Mouse (Mus musculus) heart, adult 9 months (tissue): ENCODE measurements at regions not wholly inside any gene's neighbourhood (a gene's known extent, or its start where the extent isn't known, plus 50 kb on each side); places are given as distances from the start of the nearest gene placed in this dataset.
A peak's percentile ranks its signal among the peaks of the same experiment; 100 is the strongest.

ENCODE experiments used
- DNase-seq, 2 experiments: peaks; one replicate each; pipeline ENCODE4 v3.0.0; 2022; ENCODE audit warnings: low spot score in 2 of 2

DNA sequence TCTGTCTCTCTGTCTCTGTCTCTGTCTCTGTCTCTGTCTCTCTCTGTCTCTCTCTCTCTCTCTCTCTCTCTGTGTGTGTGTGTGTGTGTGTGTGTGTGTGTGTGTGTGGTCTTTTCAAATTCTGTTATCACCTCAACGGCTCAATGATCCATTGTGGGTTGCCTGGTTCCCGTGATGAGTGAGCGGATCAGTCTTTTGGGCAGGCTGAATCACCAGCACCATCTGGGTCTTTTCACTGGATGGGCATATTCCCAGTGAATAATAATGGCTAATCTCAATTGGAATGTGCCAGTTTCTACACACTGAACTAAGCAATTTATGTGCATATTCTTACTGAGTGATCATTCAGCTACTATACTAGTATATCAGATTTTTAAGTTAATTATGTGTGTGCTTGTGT is 216.4 kb downstream of the Lmx1a start:
- DNase-seq, result no peak

DNA sequence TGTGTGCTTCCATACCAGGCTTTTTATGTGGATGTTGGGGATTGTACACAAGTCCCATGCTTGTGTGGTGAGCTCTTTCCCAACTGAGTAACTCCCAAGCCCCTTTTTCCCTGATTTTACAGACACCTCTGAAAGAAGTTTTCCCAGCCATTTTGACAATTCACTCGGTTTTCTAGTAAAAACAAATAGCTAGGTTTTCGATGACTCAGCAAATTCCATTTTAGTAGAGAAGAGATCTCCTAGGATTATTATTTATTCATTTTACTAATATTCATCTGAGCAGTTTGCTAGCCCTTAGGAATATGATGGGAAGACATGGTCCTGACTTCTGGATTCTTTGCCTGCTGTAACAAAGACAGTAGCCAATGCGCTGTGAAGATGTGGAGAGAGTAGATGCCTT is 223.0 kb downstream of the Lmx1a start:
- no peak for DNase-seq

DNA sequence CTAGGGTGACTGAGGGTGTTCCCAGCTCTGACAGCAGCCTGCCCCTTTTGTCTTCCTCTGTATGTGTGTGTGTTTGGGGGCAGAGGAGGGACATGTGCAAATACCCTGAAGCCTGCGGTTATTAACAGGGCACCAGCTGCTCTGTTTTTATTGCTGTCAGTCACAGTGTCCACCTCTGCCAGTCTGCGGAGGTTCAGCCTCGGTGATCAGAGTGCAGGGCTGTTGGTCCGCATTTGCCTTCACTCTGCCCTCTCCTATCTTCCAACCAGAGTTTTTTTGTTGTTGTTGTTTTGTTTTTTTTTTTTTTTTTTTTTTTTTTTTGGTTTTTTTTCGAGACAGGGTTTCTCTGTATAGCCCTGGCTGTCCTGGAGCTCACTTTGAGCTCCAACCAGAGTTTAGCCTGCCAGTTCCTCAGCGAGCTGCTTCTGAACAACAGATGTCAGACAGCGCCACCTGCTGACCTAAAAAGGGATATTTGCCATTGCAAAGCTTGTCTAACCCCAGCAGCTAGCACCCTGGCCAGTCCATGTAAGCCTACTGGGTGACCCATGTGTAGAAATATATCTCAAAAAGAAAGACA is 226.0 kb downstream of the Lmx1a start:
- peak in 1 of 2 experiments; percentile 41 for DNase-seq

DNA sequence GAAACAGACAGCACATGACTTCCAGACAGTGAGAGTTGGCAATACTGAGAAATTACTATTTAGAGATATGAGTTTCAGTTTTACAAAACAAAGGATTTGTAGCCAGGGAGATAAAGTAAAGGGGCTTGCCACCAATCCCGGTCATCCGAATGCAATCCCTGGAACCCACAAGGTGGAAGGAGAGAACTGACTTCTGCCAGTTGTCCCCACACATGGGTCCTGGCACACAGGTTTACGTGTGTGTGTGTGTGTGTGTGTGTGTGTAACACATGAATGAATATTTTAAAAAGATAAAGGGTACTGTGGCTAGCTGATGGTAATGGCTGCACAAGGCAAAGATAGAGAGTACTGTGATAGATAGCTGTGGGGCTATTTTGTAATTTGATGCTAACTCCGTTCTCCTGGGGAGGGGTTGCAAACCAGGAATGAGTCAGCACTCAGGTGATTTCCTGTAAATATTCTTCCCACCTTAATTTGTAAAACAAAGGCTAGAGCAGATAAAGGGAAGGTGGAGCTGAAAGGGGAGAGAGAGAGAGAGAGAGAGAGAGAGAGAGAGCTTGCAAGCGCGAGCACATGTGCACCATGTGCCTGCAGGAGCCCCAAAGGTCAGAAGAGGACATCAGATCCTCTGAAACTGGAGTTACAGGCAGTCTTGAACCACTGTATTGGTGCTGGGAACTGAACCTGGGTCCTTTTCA is 226.7 kb downstream of the Lmx1a start:
- DNase-seq, result no peak

DNA sequence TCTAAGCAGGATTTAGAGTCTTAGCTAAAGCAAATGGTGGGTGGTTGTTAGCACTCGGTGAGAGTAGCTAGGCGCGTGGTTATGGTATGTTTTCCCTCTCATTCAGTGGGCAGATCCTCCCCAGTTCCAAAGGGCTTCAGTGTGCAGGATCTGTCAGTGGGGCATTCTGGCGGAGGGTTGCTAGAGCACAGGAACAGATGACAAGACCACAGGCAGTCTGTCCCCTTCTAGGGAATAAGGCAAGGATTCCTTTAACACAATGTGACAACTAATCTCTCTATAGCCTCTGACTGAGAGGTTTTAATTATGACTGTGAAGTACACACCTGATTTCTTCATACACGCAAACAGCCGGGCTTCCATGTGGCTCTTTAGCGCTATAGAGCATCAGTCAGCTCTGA is 233.9 kb downstream of the Lmx1a start:
- DNase-seq, result no peak

DNA sequence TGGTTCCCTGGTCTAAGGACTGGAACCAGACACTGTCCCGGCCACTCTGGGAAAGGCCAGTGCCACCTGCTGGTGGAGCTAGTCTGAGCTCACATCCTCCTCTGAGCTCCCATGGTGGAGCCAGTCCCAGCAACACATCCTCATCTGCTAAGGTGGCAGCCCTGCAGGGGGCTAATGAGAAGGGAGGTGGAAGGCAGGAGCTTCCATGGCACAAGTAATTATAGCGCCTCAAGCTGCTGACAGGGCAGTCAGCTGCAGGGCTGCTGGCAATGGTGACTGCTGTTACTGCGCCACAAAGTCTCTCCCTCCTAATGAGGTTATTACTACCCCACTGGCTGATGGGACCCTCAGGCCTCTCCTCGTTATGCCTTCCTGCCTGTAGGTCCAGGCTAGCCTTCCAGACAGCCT is 239.0 kb downstream of the Lmx1a start:
- no peak for DNase-seq

DNA sequence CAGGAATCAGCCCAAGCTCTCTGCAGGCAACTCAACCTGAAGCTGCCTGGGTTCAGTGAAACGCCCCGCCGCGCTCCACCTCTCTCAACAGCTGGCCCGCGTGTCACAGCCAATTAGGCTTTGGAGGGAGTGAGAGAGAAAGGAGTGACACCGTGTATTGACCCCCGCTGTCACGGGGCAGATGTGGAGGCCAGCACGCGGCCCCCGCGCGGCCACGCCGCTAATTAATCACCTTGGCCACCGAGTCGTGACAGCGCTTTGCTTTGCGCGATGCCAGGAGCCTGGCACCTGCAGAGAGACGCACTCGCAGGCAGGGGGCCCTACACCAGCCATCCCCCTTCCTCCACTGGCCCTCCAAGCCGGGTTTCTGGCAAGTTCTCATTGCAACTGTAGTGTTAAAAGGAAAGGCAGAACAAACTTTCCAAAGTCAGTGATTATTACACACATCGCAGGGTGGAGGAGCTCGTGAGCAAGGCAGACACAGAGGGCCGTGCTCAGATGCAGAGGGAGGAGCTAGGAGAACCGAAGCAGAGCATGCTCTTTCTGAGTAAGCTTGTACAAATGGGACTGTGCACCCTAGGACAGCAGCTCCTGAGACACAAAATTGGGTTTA is 240.8 kb downstream of the Lmx1a start:
- DNase-seq, result peak in 1 of 2 experiments; percentile 3

DNA sequence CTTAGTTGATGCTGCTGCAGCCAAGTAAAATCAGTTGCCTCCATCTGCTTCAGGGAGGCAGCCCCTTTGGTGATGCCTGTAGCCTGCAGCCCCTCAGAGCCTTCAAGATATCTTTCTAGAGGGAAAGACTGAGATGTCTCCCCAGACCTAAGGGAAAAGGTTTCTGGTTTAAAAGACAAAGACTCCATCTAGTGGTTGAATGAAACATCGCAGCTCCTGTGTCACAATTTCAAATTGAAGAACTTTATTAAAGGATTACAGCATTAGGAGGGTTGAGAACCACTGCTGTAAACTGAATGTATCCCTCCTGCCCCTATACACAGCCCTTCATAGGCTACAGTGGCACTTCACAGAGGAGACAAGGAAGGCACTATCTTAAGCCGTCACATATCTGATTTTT is 243.1 kb downstream of the Lmx1a start:
- DNase-seq, result no peak

DNA sequence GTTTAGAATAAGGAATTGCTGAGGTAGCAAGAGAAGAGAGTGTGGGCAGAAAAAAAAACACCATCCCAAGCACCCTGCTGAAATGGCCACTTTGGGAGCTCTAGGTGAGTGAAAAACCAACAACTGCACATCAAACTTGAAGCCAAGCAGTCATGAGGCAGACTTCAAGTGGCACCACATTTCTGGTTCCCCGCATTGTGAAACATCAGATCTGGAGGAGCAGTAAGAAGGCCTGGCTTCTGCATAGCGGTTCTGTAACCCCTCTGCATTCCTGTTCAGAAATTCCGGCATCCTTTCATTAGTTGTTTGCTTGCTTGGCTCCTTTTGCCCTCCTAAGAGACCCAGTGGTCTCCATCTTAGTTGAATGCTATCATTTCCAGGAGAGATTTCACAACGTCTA is 247.7 kb downstream of the Lmx1a start:
- DNase-seq, result no peak

DNA sequence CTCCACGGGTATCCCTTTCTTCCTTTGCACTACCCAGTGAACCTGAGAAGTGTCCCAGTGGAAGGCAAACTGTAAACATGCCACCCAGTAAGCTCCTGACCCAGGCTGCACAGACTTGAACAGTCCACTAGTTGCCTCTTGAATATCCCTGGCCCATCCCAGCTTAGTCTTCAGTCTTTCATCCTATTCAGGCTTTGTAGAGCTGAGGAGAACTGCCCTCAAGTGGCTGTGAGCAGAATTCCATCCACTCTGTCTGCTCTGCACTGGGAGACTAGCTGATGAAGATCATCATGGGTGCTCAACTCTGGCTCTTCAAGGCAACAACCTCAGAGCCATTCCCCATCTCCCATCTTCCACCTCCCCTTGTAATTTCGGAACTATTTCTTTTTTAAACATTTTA is 249.1 kb downstream of the Lmx1a start:
- no peak for DNase-seq

DNA sequence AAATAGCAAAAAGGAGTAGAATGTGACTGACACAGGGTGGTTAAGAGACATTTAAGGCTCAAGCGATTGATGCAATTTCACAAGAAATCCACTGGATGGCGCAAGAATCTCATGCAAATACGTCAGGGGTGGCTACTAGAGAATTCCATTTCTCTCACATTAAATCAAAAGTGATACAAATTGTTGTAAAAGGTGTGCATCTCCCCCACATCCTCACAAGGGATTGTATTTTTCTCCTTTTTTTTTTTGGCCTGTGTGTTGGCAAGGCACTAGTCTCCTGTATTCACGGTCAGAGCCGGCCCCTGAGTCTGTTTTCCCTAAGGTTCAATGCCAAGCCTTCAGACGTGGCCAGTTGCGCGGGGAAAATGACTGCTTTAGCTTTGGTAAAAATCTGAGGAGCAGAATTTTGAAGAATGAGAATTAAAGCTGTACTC is 253.0 kb downstream of the Lmx1a start:
- DNase-seq, result peak in 1 of 2 experiments; percentile 12

DNA sequence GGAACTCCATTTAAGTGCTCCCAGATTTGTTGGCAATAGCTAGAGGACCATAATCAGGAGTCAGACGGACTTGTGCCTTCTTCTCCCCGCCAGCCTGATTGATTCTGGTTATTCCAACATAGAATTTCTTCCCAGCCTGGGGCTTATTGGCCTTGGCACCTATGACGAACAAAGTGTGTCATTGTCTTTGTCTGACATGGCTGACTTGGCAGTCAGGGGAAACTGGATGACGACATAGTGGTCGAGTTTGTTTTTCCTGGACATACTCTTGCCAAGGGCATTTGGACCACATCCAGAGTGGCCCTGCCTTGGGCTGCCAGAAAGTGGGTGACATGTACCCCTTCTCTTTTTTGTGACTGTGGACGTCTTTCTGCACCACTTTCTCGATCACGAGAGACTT is 254.1 kb downstream of the Lmx1a start:
- no peak for DNase-seq

DNA sequence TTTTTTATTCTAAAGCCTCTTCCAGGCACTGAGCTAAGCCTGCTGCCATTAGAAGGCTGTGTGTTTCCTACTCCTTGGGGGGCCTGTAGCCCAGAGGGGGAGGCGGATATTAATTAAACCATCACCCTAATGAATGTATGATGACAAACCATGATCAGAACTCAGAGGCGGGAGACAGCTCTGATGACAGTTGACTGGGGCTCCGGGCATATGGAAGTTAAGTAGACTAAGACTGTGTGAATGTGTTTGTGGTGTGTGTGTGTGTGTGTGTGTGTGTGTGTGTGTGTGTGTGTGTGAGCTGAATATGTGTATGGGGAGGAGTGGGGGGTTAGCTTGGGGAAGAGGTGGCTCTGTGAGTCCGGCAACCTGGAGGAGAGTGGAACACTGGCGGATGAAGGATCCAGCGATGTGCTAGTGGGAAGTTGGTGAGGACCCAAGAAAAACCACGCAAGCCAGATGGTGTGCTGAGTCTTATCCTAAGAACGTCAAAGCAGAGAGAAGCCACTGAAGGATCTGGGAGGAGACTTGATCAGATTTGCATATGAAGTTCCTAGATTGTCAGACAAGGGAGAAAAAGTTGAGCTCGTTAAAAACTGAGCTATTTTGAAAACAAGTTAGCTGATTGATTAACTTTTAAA is 256.7 kb downstream of the Lmx1a start:
- no peak for DNase-seq

DNA sequence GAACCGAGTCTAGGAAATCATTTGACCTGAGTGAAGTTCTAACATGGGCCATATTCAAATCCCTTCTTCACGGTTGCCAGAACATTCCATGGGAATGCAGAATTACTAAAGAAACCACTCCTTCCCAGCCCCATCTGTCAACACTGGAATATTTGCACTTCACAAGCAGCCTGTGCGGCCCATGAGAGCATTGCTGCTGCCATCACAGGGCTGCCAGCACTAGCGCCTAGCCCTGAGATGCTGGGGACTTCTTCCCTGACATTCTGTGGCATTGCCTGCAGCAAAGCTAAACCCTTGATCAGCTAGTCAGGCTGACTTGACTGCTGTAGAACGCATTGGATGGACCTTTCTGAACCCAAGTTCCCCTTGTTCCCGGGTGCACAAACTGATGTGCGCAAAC is 258.8 kb downstream of the Lmx1a start:
- DNase-seq, result no peak

DNA sequence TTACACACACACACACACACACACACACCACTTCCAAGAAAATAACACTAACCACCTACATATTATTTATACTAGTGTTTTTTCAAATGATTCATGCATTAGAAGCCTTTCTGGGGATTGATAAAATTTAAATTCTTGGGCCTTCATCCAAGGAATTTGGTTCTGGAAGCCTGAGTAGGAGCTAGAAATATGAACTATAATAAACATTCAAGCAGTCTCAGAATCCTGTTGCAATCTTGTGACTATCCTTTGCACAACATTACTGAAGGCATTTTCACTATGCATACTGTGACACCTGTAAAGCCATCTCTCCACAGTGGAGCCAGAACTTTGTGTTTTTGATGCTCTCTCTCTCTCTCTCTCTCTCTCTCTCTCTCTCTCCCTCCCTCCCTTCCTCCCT is 262.7 kb downstream of the Lmx1a start:
- DNase-seq, result no peak

DNA sequence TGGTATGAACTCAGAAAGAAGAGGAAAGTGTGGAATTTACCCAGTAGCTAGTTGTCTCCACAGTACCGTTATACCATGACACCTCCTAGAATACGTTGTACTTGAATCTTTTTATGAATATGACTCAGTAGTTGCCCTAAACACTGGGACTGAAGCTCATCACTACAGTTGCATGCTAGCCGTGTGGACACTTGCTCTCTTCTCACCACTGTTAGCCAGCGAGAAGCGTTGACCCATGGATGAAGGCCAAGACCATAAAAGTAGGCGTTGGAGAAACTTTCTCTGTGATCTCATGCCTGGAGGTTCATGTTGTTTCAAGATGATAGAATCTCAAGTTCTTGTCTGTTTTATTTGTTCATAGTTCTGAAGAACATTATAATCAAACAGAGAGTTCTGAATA is 269.5 kb downstream of the Lmx1a start:
- DNase-seq, result no peak

DNA sequence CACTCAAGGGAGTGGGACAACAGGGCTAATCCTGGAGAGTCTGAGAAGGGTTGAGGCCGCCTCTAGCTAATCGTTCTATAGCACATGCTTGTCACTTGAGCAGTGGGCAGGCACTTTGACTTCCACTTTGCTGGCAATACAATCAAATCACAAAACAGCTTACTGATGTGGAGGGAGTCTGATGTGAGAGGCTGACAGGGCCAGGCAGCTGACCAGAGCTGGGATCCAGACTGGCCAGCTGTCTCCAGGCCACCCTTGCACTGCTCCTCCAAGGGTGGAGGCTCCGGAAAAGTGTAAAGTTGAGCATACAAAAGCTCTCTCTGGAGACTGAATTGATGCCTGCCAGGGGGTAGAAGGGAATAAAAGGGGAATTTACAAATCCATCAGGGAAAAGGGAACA is 280.5 kb downstream of the Lmx1a start:
- peak; percentile 38 to 40 for DNase-seq

DNA sequence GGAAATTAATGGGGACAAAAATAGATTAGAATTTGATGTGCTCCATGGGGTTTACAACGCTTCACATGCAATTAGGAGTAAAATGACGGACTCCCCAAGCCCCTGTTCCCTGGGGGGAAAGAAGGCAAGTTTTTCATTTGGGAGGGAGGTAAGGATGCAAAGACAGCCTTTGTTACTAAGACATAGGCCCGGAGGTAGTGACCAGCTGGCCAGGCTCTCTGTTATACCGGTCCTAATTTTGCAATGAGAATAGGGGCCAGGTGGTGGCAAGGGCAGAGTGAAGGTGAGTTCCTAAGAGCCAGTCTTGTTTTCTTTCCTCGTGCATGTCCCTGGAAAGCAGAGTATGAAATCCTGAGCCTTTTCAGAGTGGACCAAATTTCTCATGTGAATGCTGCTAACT is 280.9 kb downstream of the Lmx1a start:
- DNase-seq, result no peak

DNA sequence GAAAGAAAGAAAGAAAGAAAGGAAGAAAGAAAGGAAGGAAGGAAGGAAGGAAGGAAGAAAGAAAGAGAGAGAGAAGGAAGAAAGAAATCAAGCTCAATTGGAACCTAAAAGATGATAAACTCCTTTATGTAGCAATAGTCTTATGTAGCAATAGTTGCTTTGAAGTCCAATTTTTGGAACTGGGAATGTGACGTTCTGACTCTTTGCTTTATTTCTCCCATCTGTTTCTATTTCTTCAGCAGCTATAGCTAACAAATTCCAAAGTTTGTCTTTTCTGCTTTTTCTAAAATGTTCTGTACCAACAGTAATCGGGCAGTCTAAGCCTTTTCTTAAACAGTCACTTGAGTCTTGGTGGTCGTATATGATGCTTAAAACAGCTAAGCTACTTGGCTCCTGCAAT is 287.7 kb downstream of the Lmx1a start:
- DNase-seq, result no peak

DNA sequence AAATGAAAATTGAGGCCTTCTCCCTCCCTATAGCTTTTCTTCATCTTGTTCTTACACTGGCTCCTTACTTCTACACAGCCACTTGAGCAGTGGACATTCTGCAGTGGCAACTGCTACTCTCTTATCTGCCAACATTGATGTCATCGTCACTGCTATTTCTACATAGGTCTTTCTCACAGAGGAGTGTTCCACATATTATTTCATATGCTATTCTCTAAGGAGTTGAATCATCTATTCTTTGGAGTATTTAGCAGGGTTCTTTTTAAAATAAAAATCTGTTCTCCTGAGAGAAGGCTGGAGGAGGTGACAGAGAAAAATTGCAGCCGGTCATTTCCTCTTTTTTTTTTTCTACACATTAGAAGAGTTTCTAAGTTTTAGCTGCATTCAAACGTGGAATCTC is 290.1 kb downstream of the Lmx1a start:
- peak in 1 of 2 experiments; percentile 4 for DNase-seq

DNA sequence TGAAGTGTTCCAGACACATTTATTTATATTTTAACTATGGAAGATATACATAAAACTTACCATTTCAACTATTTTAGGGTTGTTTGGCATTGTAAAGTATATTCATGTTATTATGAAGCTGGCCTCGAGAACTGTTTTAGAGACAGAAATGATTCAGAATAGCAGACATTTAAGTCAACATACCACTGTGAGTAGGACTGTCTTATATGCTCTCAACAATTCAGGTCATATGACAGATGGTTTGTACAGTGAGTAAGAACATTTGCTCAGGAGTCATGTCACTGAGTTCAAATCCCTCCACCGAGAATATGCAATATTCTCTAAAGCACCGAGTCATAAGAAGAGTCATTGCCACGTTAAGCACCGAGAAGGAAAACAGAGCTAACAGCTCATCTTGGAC is 290.6 kb downstream of the Lmx1a start:
- no peak for DNase-seq

DNA sequence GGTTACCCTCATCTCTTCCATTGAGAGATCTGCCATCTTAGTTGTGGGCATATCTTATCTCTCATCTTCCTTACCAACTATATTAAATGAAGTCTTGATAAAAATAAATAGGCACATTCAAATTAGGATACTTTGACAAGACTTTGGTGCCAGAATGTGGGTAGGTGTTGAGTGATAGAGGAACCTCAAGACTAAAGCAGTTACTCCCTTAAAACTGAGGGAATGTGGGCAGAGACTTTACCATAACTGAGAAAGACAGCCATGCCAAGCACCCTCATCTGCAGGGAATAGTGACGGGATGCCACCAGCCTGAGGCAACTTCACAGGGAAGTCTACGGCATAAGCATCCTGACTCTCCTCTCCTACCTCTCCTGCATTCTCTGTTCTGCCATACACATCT is 292.3 kb downstream of the Lmx1a start:
- no peak for DNase-seq

DNA sequence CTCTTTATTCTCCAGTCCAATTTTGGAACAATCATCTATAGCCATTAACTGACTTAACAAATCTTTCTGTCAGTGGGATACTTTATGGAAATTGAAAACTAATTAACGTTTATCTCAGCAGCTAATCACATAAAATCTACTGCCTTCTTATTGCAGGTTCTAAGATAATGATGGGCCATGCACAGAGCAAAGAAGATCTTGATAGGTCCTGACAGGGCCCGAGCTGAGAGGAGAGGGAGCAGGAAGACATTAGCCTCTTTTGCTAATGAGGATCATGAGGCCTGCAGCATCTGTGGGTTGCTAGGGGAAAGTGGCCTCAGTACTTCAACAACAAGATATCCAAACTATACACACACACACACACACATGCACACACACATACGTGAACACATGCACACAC is 318.4 kb downstream of the Lmx1a start:
- DNase-seq, result no peak
